Mouse (Mus musculus): ENCODE results near the gene Slco1c1.

The Slco1c1 gene

GRCm38 (mm10) chr6:141523747-141524640 lies at the start of gene Slco1c1:
Slco1c1 (plus strand) TSS chr6:141524368.
- DNase-seq (ENCODE audit: extremely low spot score, low spot score) = no peak

GRCm38 (mm10) chr6:141474696-141475095 lies 49.5 kb upstream of the Slco1c1 start:
- no peak for DNase-seq (ENCODE audit: extremely low spot score, low spot score)

DNA sequence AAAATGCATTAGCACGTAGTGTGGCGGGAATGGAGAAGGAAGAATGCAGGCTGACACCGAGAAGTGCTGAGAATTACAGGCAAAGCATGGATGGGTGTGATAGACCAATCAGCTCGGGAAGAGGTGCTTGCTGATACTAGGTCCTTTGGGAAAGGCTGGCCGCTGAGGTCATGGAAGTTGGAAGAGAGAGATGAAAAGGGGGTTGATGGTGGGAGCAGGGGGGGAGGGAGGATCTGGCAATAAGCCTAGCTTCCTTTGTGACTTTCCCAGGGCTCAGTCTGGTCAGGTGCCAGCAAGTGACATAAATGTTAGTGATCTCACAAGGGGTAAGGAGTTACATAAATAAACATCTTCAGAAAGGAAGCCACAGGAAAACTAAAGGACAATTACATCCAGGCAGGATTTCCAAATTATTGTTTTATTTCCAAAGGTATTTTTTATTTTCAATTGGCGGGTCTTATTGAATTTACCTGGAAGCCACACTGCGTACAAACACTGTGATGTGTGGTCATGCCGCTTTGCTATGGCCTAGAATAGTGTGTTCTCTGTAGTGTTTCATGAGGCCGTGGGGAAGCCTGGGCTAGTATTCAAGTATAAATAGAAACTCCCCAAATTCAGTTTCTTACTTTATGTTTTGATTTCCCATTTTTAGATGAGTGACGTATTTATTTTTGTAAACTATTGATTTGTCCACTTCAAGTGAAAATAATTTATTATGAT lies 38.7 kb upstream of the Slco1c1 start:
- no peak for DNase-seq (ENCODE audit: extremely low spot score, low spot score)

- DNase-seq (ENCODE audit: extremely low spot score, low spot score) = no peak
Measured at GRCm38 (mm10) chr6:141487266-141487665, 36.9 kb upstream of the Slco1c1 start.

DNA sequence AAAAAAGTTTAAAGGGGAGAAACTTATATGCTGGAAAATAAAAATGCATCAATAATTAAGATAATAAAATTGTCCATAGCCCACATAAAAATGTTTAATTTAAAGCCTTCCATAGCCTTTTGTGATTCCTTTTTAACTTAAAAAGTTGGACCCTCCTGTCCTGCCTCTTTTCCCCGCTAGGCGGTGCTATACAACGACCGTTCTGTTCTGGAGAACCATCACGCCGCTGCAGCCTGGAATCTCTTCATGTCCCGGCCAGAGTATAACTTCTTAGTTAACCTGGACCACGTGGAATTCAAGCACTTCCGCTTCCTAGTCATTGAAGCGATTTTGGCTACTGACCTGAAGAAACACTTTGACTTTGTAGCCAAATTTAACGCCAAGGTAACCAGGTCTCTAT lies 35.5 kb upstream of the Slco1c1 start:
- peak; percentile 72 for DNase-seq (ENCODE audit: extremely low spot score, low spot score)

DNA sequence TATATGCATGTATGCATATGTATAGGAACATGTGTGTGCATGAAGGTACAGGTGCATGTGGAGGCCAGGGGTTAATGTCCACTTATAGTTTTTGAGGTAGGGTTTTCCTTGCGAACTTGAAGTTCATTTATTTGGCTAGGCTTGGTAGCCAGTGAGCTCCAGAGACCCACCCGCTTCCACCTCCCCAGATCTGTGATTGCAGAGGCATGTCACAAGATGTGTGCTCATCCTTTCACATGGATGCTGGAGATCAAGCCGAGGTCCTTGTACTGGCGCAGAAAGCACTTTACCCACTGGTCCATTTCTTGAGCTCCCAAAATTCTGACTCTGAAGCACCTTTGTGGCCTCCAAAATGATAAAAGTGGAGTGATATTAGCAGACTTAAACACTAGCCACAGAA lies 29.3 kb upstream of the Slco1c1 start:
- DNase-seq (ENCODE audit: extremely low spot score, low spot score) = no peak

DNA sequence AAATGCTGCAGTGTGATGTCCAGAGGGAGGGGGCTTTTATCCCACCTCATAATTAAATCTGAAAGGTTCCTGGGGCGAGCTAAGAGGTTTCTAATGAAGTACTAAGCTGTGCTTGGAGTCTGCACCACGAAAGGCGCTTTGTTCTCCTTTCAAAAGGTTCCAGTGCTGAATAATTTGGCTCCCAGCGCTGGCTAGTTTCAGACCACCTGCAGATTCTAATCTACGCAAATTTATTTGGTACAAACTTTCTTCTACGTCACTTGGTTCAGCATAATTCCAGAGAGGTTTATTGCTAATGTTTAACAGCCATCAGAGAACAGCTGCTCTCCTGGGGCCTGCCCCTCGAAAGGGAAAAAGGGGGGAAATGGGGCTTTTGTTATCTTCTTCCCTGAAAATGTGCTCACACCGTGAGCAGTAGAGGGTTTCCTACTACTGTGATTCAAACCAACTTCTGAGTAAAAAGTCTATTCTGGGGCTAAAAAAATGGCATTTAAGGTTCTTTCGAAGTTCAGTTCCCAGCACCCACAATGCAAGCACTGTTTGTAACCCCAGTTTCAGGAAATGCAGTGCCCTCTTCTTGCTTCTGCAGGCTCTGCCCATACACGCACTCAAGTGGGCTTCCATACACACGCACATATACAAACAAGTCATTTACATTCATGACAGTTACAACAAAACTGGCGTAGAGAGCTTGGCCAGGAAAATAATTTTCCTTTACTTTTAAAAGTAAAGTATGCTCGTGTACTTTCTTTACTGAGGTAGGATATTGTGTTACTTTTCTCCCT lies 28.3 kb upstream of the Slco1c1 start:
- no peak for DNase-seq (ENCODE audit: extremely low spot score, low spot score)

DNA sequence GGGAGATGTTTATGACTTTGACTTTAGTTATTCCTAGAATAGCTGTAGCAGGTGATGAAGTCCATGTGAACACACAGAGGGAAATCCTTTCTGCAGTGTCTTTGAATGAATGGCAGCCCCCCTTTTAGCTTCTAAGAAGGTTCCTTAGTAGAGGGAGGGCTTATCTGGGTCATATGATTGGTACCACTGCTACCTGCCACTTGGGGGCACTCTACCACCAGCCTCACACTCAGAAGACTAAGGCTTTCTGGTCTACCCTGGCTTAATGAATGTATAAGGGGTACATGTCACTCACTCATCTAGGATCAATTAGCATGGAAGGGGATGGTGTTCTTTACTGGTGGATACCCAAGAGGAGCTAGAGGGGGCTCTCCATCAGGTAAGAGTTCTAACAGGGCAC lies 24.7 kb upstream of the Slco1c1 start:
- no peak for DNase-seq (ENCODE audit: extremely low spot score, low spot score)

GRCm38 (mm10) chr6:141501171-141501570 lies 23.0 kb upstream of the Slco1c1 start:
- no peak for DNase-seq (ENCODE audit: extremely low spot score, low spot score)

GRCm38 (mm10) chr6:141522541-141522940 lies 1.6 kb upstream of the Slco1c1 start:
- no peak for DNase-seq (ENCODE audit: extremely low spot score, low spot score)

DNA sequence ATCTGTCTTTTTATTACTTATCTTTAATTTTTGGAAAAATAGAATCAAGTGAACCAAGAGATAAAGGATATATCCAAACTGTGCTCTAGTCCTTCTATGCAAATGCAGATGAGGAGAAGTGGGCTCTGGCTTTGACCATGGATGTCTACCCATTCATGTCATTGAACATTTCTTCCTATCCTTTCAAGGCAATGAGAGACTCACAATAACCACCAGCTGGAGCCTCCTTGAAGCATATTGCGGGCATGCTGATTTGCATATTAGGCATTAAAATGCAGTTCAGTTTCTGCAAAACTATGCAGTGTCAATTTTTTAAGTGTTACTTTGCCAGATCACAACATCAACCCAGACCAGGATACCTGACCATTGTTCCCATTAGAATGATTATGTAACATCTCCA lies 1.6 kb downstream of the Slco1c1 start:
- DNase-seq (ENCODE audit: extremely low spot score, low spot score) = no peak

DNA sequence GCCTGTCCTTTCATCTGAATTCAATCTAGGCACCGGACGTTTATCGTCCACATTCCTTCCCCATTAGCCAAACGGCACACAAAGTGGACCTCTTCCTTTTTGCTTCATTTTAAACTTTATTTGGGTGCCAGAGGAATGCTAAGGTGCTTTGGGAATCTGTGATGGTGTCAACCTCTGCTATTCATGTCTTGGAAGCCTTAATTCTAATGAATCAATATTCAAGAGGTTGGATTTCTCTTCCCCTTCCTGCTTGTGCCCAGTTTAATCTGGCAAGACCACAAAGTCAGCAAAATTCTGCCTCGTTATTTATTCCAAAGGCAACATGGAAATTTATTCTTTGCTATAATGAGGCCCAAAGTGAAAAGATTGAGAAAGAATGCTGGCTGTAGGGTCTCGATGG lies 6.7 kb downstream of the Slco1c1 start:
- DNase-seq (ENCODE audit: extremely low spot score, low spot score) = no peak

GRCm38 (mm10) chr6:141537298-141537697 lies 13.1 kb downstream of the Slco1c1 start:
- no peak for DNase-seq (ENCODE audit: extremely low spot score, low spot score)

- DNase-seq (ENCODE audit: extremely low spot score, low spot score) = no peak
Measured at GRCm38 (mm10) chr6:141541136-141541535, 17.0 kb downstream of the Slco1c1 start.

DNA sequence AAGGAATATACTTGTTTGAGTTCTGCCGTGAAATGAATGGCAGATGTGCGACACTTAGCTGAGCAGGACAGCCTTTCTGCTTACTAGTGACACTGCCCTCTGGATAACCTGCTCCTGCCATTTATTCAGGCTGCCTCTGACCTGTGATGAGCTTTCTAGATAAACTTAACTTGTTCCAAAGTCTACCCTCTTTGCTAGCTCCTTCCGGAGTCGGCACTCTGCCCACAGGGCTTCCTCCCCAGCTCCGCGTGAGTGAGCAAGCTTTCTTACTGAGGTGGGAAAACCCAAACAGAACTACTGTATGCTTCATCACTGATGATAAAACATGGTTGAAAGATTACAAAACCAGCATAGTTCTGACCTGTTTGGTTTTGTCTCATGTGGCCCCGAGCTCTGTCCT lies 19.2 kb downstream of the Slco1c1 start:
- no peak for DNase-seq (ENCODE audit: extremely low spot score, low spot score)

GRCm38 (mm10) chr6:141558118-141558517 lies 34.0 kb downstream of the Slco1c1 start:
- DNase-seq (ENCODE audit: extremely low spot score, low spot score) = no peak

GRCm38 (mm10) chr6:141567366-141567765 lies 43.2 kb downstream of the Slco1c1 start:
- DNase-seq (ENCODE audit: extremely low spot score, low spot score) = no peak

- no peak for DNase-seq (ENCODE audit: extremely low spot score, low spot score)
Measured at GRCm38 (mm10) chr6:141567852-141568558, 43.8 kb downstream of the Slco1c1 start.

- no peak for DNase-seq (ENCODE audit: extremely low spot score, low spot score)
Measured at GRCm38 (mm10) chr6:141568559-141568946, 44.4 kb downstream of the Slco1c1 start.

DNA sequence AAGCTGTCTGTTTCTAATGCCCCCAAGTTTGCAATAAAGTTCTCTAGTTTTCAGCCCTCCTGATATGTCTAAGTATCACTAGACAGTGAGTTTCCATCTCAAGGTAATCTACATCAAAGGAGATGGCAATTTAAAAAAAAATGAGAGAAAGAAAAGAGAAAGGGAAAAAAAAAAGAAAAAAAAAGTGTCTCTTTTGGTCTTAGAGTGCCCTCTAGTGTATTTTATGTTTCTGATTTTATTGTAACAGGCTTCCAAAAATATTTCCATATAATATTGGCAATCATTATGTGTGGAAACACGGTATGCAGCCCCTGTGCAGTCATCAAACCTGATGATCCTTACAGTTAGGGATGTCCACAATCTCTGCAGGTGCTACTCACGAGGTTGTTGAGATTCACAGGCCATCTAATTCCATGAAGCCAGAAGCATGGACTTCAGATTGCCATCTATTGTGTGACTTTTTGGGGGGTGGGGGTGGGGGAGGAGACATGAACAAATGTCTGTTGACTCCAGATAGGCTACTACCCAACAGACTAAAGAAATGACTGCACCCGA lies 52.6 kb downstream of the Slco1c1 start:
- DNase-seq (ENCODE audit: extremely low spot score, low spot score) = no peak
